ENCODE assay signal across 7 mouse cellular contexts in genomic region chr3:96238954-96239793, GRCm38 (mm10). TPM values are rescaled to one million over a fixed set of nuclear protein-coding genes. Genes with fewer than 3 reads are reported as not detected.
A peak's percentile ranks its signal among the peaks of the same experiment; 100 is the strongest.
DNase-seq lines count a peak whose midpoint lies in the region; ATAC-seq lines count a peak whose summit lies in the region.
"Not testable (repeated sequence)": the region's sequence is repeated elsewhere in the genome, so short reads cannot be mapped to it uniquely, and the experiment has no call there.

Gene Hist2h3c2 (minus strand): TSS chr3:96239127.

- peak within 1 kb of the TSS; percentile 59 for H3K4me2 ChIP-seq in intestine, embryonic 15.5 days (replicated peaks)

- H3K9ac ChIP-seq in intestine, embryonic 15.5 days = peak within 1 kb of the TSS; percentile 50

- H3K27me3 ChIP-seq in heart, embryonic 10.5 days (ENCODE audit: insufficient read depth, poor library complexity, severe bottlenecking); intestine, embryonic 15.5 days (replicated peaks): not testable (repeated sequence)

- intact Hi-C loops in left cerebral cortex, postnatal 4 days (cut with DNase I) = not testable (repeated sequence)

- WGBS in heart, embryonic 10.5 days = under 1% methylated on average over 11 of the region's 68 CpGs
- WGBS in intestine, embryonic 15.5 days = under 1% methylated on average over 18 of the region's 68 CpGs

- H3K36me3 ChIP-seq in heart, embryonic 10.5 days; intestine, embryonic 15.5 days: not testable (repeated sequence)

- peak; percentile 68 for ATAC-seq in erythroblast, adult 5-6 weeks (replicated peaks; ENCODE audit: low FRiP score, poor library complexity, severe bottlenecking)
- peak; percentile 92 for ATAC-seq in intestine, embryonic 15.5 days
- ATAC-seq in megakaryocyte, adult 5-6 weeks (ENCODE audit: poor library complexity, severe bottlenecking) = peak; percentile 71

- H3K4me1 ChIP-seq in heart, embryonic 10.5 days = peaks cover 21% of the 10 kb centered on the region
- peaks cover 18% of the 10 kb centered on the region for H3K4me1 ChIP-seq in intestine, embryonic 15.5 days (replicated peaks)

- H3K27ac ChIP-seq in heart, embryonic 10.5 days = peak within 1 kb of the TSS; percentile 84
- peak within 1 kb of the TSS; percentile 67 for H3K27ac ChIP-seq in intestine, embryonic 15.5 days

- not testable (repeated sequence) for H3K9me3 ChIP-seq in heart, embryonic 10.5 days; intestine, embryonic 15.5 days

- H3K4me3 ChIP-seq in heart, embryonic 10.5 days = peak within 1 kb of the TSS; percentile 64
- peak within 1 kb of the TSS; percentile 33 for H3K4me3 ChIP-seq in intestine, embryonic 15.5 days (replicated peaks)

- not testable (repeated sequence) for DNase-seq in adrenal gland, postnatal 4 days (ENCODE audit: low spot score in 2 of 2); heart, embryonic 10.5 days (ENCODE audit: low spot score)
- peak; percentile 56 for DNase-seq in left cerebral cortex, postnatal 4 days
- DNase-seq in right cerebral cortex, adult 18-20 months = peak; percentile 33

RNA-seq across cellular contexts. Expression of gene Hist2h3c2, which starts in this region (rescaled TPM):
- total RNA-seq in adrenal gland, postnatal 4 days (2021) = 100 to 1,000 TPM; 197 to 262 TPM
- 139 and 198 TPM in 2 replicates for total RNA-seq in erythroblast, adult 5-6 weeks (2015; ENCODE audit: low replicate concordance)
- total RNA-seq in erythroblast, adult 5-6 weeks (2017; ENCODE audit: low replicate concordance) = 86.0 and 97.2 TPM in 2 replicates
- 3.4 and 5.1 TPM in 2 replicates for polyA plus RNA-seq in heart, embryonic 10.5 days (2016; fragmentation: Nextera tagmentation; extraction: Ambion mirVana)
- polyA plus RNA-seq in intestine, embryonic 15.5 days (2015; fragmentation: Nextera tagmentation; extraction: Ambion mirVana) = 5.8 and 6.5 TPM in 2 replicates
- 10 to 100 TPM; 26.7 to 36.2 TPM for total RNA-seq in left cerebral cortex, postnatal 4 days (2021)
- total RNA-seq in megakaryocyte, adult 5-6 weeks (2015) = 319 and 351 TPM in 2 replicates
- total RNA-seq in megakaryocyte, adult 5-6 weeks (2017) = 146 and 157 TPM in 2 replicates
